Mouse (Mus musculus) liver, adult 2 months (tissue): ENCODE measurements around the gene Emx1. TPM values are rescaled to one million over a fixed set of nuclear protein-coding genes. Genes with fewer than 3 reads are reported as not detected.

Experiments
- DNase-seq: peaks from one replicate; pipeline ENCODE4 v3.0.0-alpha.2; 2011; ENCODE audit warnings: low read depth, low spot score; ENCODE audit errors: extremely low read depth
- H3K27ac ChIP-seq: fragments of 200-500 bp; replicated peaks from 2 replicates; pipeline ENCODE4 v1.5.1; 2012; ENCODE audit warnings: low read depth, mild to moderate bottlenecking, control low read depth, inconsistent platforms, low read length; ENCODE audit not compliant: insufficient read depth
- H3K27me3 ChIP-seq: fragments of 200-500 bp; 2 replicates; pipeline ENCODE4 v1.6.1; 2012; ENCODE audit warnings: mild to moderate bottlenecking, moderate library complexity, low read length, inconsistent platforms; ENCODE audit not compliant: control insufficient read depth, insufficient read depth
- H3K36me3 ChIP-seq: fragments of 200-500 bp; 2 replicates; pipeline ENCODE4 v1.6.1; 2012; ENCODE audit warnings: low read length, inconsistent platforms; ENCODE audit not compliant: control insufficient read depth, insufficient read depth
- H3K4me1 ChIP-seq: fragments of 200-500 bp; 2 replicates; pipeline ENCODE4 v1.6.1; 2011; ENCODE audit warnings: low read length; ENCODE audit not compliant: control insufficient read depth, insufficient read depth
- H3K4me3 ChIP-seq: fragments of 200-500 bp; 2 replicates; pipeline ENCODE4 v1.5.1; 2011; ENCODE audit warnings: low read depth, mild to moderate bottlenecking, control low read depth, low read length, moderate library complexity; ENCODE audit not compliant: insufficient read depth
- H3K79me2 ChIP-seq: fragments of 200-500 bp; 2 replicates; pipeline ENCODE4 v1.6.1; 2012; ENCODE audit warnings: inconsistent platforms, mild to moderate bottlenecking, low read length, moderate library complexity; ENCODE audit not compliant: control insufficient read depth, insufficient read depth
- H3K9ac ChIP-seq: fragments of 200-500 bp; 2 replicates; pipeline ENCODE4 v1.6.1; 2012; ENCODE audit warnings: low read depth, mild to moderate bottlenecking, control low read depth, inconsistent platforms, low read length
- CTCF ChIP-seq: fragments of 200-500 bp; IDR thresholded peaks from 2 replicates; pipeline ENCODE4 v1.5.1; 2011; ENCODE audit warnings: low read depth, low read length, control low read depth
- POLR2A ChIP-seq: fragments of 200-500 bp; IDR thresholded peaks from 2 replicates; pipeline ENCODE4 v1.6.1; 2011; ENCODE audit warnings: low read length, control low read depth; ENCODE audit not compliant: insufficient read depth; ENCODE audit errors: extremely low read depth
- WGBS: fragments of 180-500 bp; shearing (Covaris S2); methylation state at CpG from one replicate; pipeline ENCODE4 v1.1.7; 2018; 5-methylcytosine and 5-hydroxymethylcytosine counted together
- polyA plus RNA-seq: library from polyadenylated mRNA; depleted of rRNA; stranded (reverse); fragments of >200 nt; gene quantifications from 2 replicates; pipeline ENCODE4 v1.2.3, GENCODE M21; 2012
- total RNA-seq: library from RNA; depleted of rRNA; stranded (reverse); fragments of >200 nt; gene quantifications from 2 replicates; pipeline ENCODE4 v1.2.3, GENCODE M21; 2014

Emx1 gene
- total and polyA plus RNA-seq, 2 experiments: not detected

DNA sequence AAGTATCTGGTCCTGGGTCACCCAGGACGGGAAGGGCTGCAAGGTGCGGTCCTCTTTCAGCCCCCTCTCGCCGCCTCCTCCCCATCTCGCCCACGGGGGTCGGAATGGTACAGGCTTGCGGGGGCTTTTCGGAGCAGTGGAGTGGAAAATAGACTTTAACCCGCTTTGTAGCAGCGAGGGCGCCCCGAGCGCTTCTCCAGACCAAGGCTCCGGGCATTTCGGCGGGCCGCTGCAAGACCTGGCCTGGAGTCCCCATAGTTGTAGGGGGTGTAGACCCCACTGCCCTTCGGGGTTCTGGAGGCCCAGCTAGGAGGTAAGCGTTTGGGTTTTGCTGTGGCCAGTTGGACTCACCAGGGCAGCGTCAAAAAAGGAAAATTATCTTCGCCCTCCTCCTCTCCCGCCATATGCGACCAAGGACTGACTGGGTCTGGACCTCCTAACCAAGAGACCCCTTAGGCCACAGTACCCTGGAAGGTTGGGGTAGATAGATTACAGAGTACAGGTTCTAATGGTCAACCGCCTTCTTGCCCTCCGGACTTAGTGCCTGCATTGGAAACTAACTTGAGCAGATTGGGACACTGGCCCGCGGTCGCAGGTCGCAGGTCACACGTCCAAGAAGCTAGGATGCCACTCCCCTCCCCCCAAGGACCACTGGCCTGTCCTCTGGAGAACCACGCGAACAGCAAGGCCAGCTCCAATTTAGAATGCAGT lies 1.1 kb upstream of the Emx1 start:
- Histone ChIP-seq H3K4me3 (no peak overlapping the region), H3K4me1 (no peaks in the 10 kb centered on the region), H3K27me3 (peaks cover 22% of the 10 kb centered on the region), H3K27ac (no peak overlapping the region), H3K36me3 (no peaks in the 10 kb centered on the region), H3K79me2 (no peaks in the 10 kb centered on the region), H3K9ac (no peak overlapping the region)
- 9% methylated on average over 33 of the region's 33 CpGs for WGBS
- DNase-seq: no peak
- TF ChIP-seq POLR2A (no peak), CTCF (no peak)

DNA sequence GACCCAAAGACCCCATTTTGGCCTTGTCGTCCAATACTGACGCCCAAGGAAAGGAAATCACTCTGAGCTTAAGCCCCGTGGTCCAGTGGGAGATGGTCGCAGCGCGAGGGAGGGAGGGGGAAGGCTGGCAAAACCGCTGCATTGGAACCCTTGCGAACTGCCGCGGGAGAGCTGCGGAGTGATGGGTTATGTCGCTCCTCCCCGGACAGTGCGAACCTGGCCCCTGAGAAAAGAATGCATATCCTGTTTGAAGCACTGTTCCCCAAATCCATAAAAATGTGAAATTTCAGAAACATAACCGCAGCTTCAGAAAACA lies 536 bp upstream of the Emx1 start:
- Histone ChIP-seq H3K4me1 (no peaks in the 10 kb centered on the region), H3K9ac (no peak overlapping the region), H3K27me3 (peaks cover 27% of the 10 kb centered on the region), H3K36me3 (no peaks in the 10 kb centered on the region), H3K79me2 (no peaks in the 10 kb centered on the region), H3K27ac (no peak overlapping the region), H3K4me3 (no peak overlapping the region)
- DNase-seq: no peak
- TF ChIP-seq POLR2A (no peak), CTCF (no peak)
- WGBS: 9% methylated on average over 15 of the region's 15 CpGs

DNA sequence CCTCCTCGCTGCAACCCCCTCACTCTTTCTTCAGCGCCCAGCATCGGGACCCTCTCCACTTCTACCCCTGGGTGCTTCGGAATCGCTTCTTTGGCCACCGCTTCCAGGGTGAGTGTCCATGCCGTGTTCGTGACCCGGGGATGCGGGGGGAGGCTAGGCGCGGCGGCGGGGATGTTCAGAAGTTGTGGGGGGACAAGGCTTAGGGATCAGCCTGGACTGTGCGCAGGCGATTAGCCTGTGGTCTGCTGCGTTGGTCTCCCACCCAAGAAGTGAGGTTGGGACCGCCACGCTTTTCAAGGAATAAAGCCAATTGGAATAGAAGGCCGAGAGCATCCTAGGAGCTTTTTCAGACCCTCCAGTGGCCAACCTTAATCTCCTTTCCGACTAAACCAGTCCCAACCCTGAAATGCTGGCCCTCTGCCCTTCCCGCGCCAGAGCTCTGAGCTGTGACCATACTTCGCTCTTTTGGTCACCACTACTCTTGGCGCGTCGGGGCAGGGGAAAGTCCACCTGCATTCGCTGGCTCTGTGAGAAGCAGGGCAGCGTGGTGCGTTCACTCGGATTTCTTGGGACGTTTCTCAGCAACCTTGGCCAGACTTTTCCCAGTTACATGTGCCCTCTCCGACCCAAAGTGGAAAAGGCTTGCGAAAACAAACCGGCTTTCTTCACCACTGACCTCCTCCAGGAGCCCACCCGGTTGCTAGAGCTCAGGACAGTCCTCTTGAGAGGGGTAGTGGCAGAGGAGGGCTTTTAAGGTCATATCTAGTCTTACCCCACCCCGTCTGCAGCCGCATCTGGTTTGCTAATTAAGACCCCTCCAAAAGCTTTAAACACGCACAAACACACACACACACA lies 1.2 kb downstream of the Emx1 start:
- no peaks in the 10 kb centered on the region for H3K36me3 ChIP-seq
- 3% methylated on average over 39 of the region's 39 CpGs for WGBS
- no peak overlapping the region for H3K9ac ChIP-seq
- no peaks in the 10 kb centered on the region for H3K4me1 ChIP-seq
- peaks cover 27% of the 10 kb centered on the region for H3K27me3 ChIP-seq
- no peaks in the 10 kb centered on the region for H3K79me2 ChIP-seq
- no peak overlapping the region for H3K4me3 ChIP-seq
- no peak for DNase-seq
- no peak for TF ChIP-seq CTCF
- no peak for TF ChIP-seq POLR2A
- no peak overlapping the region for H3K27ac ChIP-seq

DNA sequence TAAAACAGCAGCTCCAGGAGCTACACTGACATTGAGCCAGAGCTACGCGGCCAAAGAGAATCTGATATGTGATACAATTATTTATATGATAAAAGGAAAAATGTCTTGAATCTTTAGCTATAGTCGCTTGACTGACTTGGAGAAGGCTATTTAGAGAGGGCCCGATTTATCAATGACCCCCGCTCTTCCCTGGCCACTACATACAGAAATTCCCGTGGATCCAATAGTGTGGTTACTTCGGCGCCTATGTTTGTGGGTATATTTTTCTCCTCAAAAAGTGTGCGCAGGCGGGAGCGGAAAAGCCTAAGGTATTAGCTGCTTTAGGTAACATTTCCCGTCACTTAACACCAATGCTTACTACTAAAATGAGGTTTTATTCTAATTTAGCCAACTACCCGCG lies 2.1 kb downstream of the Emx1 start:
- no peak for TF ChIP-seq POLR2A
- no peak for TF ChIP-seq CTCF
- no peak for DNase-seq
- Histone ChIP-seq H3K79me2 (no peaks in the 10 kb centered on the region), H3K36me3 (no peaks in the 10 kb centered on the region), H3K27ac (no peak overlapping the region), H3K27me3 (peaks cover 31% of the 10 kb centered on the region), H3K9ac (no peak overlapping the region), H3K4me1 (no peaks in the 10 kb centered on the region), H3K4me3 (no peak overlapping the region)
- 13% methylated on average over 14 of the region's 14 CpGs for WGBS

DNA sequence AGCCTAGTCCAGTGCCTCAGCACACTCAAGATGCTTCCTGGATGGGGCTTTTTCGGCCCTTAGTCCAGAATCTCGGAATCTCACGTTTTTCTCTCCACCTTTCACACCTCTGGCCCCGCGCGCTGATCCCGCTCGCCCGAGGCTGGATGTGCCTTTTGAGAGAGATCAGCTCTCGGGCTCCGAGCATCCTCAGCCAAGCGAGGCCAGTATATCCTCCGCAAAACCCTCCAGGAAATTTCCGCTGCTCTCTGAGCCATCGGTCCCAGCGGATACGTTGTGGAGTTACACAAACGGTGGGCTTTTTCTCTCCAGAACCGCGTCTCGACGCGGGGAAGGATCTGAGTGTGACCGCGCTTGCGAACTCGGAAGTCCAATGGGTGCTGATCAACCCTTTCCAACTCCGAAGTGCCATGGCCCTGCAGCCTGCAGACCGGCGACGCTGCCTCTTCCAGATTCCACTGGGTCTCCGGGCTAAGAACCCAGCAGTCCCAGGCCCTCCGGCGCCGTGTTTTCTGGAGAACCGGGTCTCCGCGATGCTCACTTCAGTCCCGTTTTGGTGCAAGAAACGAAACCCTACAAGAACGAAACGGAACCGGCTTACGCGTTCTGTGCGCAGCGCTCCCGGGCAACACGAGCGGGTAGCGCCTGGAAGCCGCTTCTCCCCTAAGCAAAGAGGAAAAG lies 2.8 kb downstream of the Emx1 start:
- H3K27ac ChIP-seq: no peak overlapping the region
- H3K4me1 ChIP-seq: no peaks in the 10 kb centered on the region
- H3K79me2 ChIP-seq: no peaks in the 10 kb centered on the region
- H3K27me3 ChIP-seq: peaks cover 35% of the 10 kb centered on the region
- no peaks in the 10 kb centered on the region for H3K36me3 ChIP-seq
- DNase-seq: no peak
- WGBS: 3% methylated on average over 52 of the region's 52 CpGs
- H3K9ac ChIP-seq: no peak overlapping the region
- H3K4me3 ChIP-seq: no peak overlapping the region
- TF ChIP-seq POLR2A (no peak), CTCF (no peak)

DNA sequence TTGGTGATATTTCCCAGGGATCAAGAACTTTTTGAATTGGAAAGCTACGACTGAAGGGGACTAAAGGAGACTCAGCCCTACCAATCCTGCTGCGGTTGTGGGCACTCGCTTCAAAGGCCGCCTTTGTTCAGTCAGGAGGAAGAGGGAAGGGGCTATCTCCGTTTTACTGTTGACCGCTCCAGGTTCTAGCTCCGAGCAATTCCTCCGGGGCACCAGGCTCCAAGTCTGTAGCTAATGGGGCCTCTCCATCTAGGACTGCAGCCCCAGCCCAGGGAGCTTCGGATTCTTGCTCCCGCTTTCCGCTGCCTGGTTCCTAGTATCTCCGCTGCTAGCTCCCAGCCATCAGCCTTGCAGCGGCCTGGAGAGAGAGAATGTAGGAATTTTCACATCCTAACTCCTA lies 3.4 kb downstream of the Emx1 start:
- no peaks in the 10 kb centered on the region for H3K4me1 ChIP-seq
- H3K36me3 ChIP-seq: no peaks in the 10 kb centered on the region
- TF ChIP-seq CTCF: no peak
- no peak for TF ChIP-seq POLR2A
- H3K9ac ChIP-seq: no peak overlapping the region
- H3K4me3 ChIP-seq: no peak overlapping the region
- no peaks in the 10 kb centered on the region for H3K79me2 ChIP-seq
- H3K27me3 ChIP-seq: peaks cover 36% of the 10 kb centered on the region
- DNase-seq: no peak
- WGBS: 8% methylated on average over 13 of the region's 13 CpGs
- H3K27ac ChIP-seq: no peak overlapping the region
